Mouse (Mus musculus) spleen, postnatal 14 days (tissue): ENCODE measurements around the gene Dusp2.
A peak's percentile ranks its signal among the peaks of the same experiment; 100 is the strongest.

ENCODE experiments used
- DNase-seq, 2 experiments: peaks; one replicate each; pipeline ENCODE4 v3.0.0; 2021 to 2022; ENCODE audit warnings: low spot score in 2 of 2

Dusp2 gene

DNA sequence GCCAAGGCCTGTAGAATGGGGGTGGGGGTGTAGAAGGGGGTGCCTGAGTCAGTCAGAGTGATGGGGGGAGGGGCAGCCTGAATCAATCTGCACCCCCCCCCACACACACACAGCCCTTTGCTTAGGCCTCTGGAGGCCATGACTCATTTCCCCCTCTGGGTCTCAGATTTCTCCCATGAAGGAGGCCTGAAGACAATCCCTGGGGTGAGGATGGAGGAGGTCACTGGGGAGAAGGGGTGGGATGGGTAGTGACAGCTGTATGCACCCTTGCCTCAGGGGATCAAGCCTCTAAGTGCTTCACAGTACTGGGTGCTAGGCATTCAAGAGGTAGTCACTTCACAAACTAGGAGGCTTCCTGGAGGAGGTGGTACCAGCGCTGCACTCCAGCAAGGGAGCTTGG, 12.3 kb upstream of the Dusp2 start:
- DNase-seq: no peak

DNA sequence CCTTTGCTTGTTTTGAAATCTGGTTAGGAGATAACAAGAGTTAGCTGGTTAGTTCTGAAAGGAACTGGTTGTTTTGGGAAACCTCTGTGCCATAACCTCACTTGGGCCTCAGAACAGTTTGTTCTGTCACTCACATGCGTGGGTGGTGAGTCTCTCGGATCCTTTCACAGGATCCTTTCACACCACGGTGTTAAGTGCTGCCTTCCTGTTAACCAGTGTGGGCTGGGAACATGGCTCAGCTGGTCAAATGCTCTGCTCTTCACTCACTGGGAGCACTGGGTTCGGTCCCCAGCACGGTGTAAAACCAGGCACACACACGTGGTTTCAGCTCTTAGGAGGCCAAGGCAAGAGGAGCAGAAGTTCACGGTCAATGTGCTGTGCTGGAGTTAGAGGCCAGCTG, 11.5 kb upstream of the Dusp2 start:
- DNase-seq: no peak

- DNase-seq: no peak
These were observed 7.7 kb upstream of the Dusp2 start for GRCm38 (mm10) chr2:127328090-127328851.

- no peak for DNase-seq
These were observed 3.0 kb upstream of the Dusp2 start for GRCm38 (mm10) chr2:127332807-127333570.

DNA sequence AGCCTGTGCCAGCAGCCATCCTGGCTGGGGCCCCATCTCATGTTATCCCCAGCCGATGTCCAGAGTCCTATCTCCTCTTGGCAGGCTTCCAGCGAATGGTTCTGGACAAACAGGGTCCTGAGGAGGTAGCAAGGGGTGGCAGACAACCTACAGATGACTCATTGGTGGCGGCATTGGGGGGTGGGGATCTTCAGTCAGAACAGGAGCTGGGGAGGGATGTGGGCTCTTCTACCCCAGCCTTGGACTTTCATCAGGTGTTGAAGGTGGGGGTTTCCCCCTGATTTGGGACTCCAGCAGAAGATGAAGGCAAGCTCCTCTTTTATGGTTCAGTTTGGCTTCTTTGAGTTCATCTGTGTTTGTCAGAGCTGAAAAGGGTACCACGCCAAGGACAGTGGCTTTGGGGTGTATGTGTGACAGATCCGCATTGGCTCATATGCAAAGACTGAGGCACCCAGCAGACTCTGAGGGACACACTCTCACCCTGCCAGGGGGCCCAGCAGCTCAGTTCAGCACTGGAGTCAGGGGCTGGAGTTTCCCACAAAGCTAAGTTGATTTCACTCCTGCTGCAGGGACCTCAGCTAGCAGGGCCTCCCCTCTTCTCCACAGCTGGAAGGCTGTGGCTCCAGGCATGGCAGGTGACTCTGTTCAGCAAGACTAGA, 1.9 kb upstream of the Dusp2 start:
- peak in 1 of 2 experiments; percentile 25 for DNase-seq

DNA sequence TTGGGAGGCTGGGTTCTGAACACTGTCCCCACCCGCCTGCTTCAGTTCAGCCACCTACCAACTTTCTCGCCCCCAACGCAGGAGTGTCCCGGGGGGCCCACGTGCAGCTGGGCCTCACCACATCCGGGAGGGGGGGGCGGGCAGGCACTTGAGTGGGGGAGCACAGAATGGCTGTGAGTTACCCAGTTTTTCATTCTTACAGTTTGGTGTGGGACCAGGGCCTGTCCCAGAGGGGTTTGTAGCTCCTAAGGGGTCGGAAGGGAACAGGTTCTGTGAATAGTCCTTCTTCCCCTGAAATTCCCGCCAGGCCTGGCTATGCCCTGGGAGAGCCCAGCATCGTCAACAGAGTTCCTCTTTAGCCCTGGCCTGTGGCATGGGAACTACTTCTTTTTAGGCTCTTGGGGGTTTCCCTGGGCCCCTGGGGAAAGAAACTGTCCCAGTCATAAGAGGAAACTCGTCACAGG, 849 bp upstream of the Dusp2 start:
- peak; percentile 57 to 70 for DNase-seq

GRCm38 (mm10) chr2:127336497-127336832, 506 bp downstream of the Dusp2 start:
- DNase-seq: no peak

GRCm38 (mm10) chr2:127336885-127337284, 926 bp downstream of the Dusp2 start:
- DNase-seq: no peak

GRCm38 (mm10) chr2:127337531-127337930, 1.6 kb downstream of the Dusp2 start:
- peak in 1 of 2 experiments; percentile 42 for DNase-seq

DNA sequence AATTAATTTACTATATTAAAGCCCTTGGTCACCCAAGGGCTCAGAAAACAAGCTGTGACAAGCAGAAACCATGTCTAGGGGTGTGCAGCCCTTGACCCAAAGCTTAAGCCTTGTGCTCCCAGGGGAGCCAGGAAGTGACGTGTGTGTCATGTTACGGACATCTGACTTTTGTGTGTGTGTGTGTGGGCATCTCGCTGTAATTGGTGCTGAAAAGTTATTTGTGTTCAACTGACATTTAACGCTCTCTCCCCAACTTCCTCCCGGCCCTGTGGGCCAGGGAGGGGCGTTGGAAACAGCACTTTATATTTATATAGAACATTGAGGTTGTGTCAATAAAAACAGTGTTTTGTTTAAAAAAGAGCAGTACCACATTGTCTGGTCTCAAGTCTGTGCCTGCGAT, 2.1 kb downstream of the Dusp2 start:
- peak in 1 of 2 experiments; percentile 46 for DNase-seq

GRCm38 (mm10) chr2:127338416-127338815, 2.5 kb downstream of the Dusp2 start, which contains the start of gene Astl:
Gene Astl, plus strand, starts transcription at chr2:127338639.
- DNase-seq: no peak

DNA sequence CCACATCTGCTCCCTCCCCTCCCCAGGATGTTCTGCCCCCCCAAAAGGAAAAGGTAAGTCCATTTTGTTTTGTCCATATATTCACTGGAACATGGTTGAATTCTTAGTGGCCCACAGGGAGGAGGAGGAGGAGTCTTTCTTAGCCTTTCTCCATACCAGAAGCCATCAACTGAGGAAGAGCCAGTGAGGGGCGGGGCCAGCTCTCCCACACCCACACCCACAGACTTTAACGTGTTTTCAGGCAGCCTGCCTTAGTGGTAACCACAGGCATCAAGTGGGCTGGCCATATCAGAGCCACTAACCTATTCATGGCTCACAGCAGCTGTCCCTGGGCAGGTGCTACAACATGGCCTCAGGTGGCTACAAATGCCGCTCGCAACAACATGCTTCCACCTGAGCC, 2.9 kb downstream of the Dusp2 start:
- no peak for DNase-seq

DNA sequence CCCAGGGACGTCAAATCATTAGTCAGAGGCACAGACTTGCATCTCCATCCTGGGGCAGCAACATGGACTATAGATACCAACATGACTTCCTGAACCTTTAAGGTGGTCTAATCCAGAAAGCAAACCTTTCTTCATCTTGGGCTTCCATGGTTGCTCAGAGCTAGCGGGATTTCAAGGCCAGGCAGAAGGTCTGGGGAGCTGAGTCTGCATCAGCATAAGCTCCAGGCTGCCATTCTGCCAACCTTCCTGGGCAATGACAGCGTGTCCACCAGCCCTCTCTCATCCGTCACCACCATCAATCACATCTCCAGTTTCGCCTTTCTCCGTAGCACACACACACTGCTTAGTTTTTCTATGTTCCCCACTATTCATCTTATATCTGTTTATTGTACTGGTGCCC, 3.3 kb downstream of the Dusp2 start:
- no peak for DNase-seq

DNA sequence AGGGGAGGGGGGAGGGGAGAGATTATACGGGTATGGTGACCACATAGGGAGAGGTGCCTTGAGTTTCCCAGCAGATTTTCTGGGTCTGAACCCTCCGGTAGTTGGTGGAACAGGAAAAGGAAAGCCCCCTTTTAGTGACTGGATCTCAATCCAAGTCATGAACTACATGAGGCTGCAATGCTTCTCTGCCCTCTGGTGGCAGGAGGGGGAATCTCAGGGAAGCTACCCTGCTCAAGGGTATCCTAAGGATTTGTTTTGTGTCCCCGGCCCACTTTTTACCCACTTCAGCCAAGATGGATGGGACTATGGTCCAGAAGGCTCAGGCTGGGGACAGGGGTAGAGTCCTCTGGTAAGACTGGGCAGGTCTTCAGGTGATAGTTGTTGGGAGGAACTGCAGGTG, 5.2 kb downstream of the Dusp2 start:
- DNase-seq: peak; percentile 42 to 68

- no peak for DNase-seq
These were observed 10.4 kb downstream of the Dusp2 start for GRCm38 (mm10) chr2:127346334-127346733.

GRCm38 (mm10) chr2:127347147-127347985, 11.4 kb downstream of the Dusp2 start:
- no peak for DNase-seq

DNA sequence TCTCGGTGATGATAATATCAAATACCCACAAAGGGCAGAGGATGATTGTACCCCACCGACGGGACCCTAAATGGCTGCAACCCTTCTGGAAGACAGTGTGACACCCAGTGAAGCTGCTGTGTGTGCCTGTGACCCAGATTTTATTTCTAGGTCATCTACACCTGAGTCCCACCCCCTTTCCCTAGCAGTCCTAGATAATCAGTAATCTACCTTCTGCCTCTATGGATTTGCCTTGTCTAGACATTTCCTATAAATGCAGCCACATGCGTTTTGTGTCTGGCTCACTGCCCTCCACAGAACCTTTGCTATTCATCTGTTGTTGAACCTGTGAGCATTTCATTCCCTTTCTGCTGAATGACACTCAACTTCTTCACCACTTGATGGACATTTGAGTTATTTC, 17.9 kb downstream of the Dusp2 start:
- no peak for DNase-seq

- peak; percentile 56 to 67 for DNase-seq
These were observed 26.7 kb downstream of the Dusp2 start, which contains the start of gene Adra2b for GRCm38 (mm10) chr2:127362459-127363281. Gene Adra2b, plus strand, starts transcription at chr2:127363208.

- DNase-seq: no peak
These were observed 27.3 kb downstream of the Dusp2 start for GRCm38 (mm10) chr2:127363282-127363652.

GRCm38 (mm10) chr2:127363696-127364095, 27.7 kb downstream of the Dusp2 start:
- no peak for DNase-seq

DNA sequence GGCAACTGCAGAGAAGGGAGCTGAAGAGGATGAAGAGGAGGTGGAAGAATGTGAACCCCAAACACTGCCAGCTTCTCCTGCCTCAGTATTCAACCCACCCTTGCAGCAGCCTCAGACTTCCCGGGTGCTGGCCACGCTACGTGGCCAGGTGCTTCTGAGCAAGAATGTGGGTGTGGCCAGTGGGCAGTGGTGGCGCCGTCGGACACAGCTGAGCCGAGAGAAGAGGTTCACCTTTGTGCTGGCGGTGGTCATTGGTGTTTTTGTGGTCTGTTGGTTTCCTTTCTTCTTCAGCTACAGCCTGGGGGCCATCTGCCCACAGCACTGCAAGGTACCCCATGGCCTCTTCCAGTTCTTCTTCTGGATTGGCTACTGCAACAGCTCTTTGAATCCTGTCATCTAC, 28.5 kb downstream of the Dusp2 start:
- no peak for DNase-seq
